In the genomic region with DNA sequence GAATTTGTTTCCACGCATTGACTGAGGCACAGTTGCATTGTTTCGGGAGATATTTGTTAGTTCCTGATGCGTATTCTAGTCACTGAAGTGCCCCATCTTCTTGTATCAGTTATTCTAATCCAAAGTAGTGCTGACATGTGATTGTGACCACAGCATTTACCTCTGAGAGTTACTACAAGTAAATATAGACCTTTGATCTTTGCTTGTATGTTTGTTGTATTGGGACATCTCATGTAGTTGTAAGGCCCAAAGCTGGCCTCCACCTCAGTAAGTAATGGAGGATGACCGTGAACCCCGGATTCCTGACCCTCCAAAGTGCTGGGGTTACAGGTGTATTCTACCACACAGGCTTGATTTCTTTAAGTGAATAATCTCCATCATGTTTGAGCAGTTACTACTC, we compare ENCODE assay signal across 23 mouse cellular contexts. TPM values are rescaled to one million over a fixed set of nuclear protein-coding genes. Genes with fewer than 3 reads are reported as not detected.
DNase-seq lines count a peak whose midpoint lies in the region; ATAC-seq and TF ChIP-seq lines count a peak whose summit lies in the region.
"Had no signal": no experiment of that assay in that cellular context is flagged by ENCODE, and none has a peak within 500 bp of the region (broad histone marks: within the 10 kb centered on the region; RNA-seq: fewer than 3 reads in every experiment).

No protein-coding gene starts in this region.

- no peak for TF ChIP-seq POLR2A in liver, adult 2 months (IDR thresholded peaks at IDR 0.05; ENCODE audit: extremely low read depth, insufficient read depth, low read length)

- H3K27ac ChIP-seq in intestine, embryonic 14.5 days (ENCODE audit: low read depth) = no peak overlapping the region
- no peak overlapping the region for H3K27ac ChIP-seq in intestine, postnatal 0 days (ENCODE audit: low read depth, low read length)
- H3K27ac ChIP-seq in liver, adult 2 months (replicated peaks; ENCODE audit: insufficient read depth, low read depth, low read length) = no peak overlapping the region
- no peak overlapping the region for H3K27ac ChIP-seq in liver, embryonic 11.5 days (ENCODE audit: low read depth, low read length)
- no peak overlapping the region for H3K27ac ChIP-seq in liver, postnatal 0 days (ENCODE audit: low read depth)
- H3K27ac ChIP-seq in liver, embryonic 12.5 days = no peak overlapping the region

- ATAC-seq in intestine, embryonic 14.5 days (replicated peaks; ENCODE audit: low FRiP score, low TSS enrichment, low read depth) = no peak
- ATAC-seq in intestine, postnatal 0 days = no peak
- no peak for ATAC-seq in liver, embryonic 11.5 days (replicated peaks; ENCODE audit: low FRiP score)
- ATAC-seq in liver, postnatal 0 days = peak; percentile 78
- ATAC-seq in liver, embryonic 12.5 days = no peak
- ATAC-seq: activated CD4-positive, CD25-positive, alpha-beta regulatory T cell, adult 4 months; CD4-positive, CD25-positive, alpha-beta regulatory T cell, adult 4 months; Patski had no signal

- peak; percentile 38 for DNase-seq in intestine, embryonic 14.5 days (ENCODE audit: low spot score)
- peak; percentile 67 for DNase-seq in liver, adult 2 months (ENCODE audit: extremely low read depth, low read depth, low spot score)
- DNase-seq in liver, embryonic 11.5 days (ENCODE audit: low spot score) = no peak
- DNase-seq in liver, postnatal 0 days = no peak
- DNase-seq: adrenal gland, adult 2 months; adrenal gland, adult 8-10 months; adrenal gland, postnatal 10 days; adrenal gland, postnatal 14 days; adrenal gland, postnatal 25 days; adrenal gland, postnatal 36 days; B cell, adult 2 months; cerebellum, adult 11 months; cerebellum, adult 11-12 months; cerebellum, adult 18-20 months had no signal

- H3K4me3 ChIP-seq in intestine, embryonic 14.5 days (ENCODE audit: low read depth, low read length) = no peak overlapping the region
- H3K4me3 ChIP-seq in intestine, postnatal 0 days (ENCODE audit: low read depth, low read length) = no peak overlapping the region
- H3K4me3 ChIP-seq in liver, adult 2 months (ENCODE audit: insufficient read depth, low read depth, low read length) = no peak overlapping the region
- no peak overlapping the region for H3K4me3 ChIP-seq in liver, embryonic 11.5 days (ENCODE audit: low read depth, low read length)
- H3K4me3 ChIP-seq in liver, postnatal 0 days (ENCODE audit: low read depth, low read length) = no peak overlapping the region
- no peak overlapping the region for H3K4me3 ChIP-seq in liver, embryonic 12.5 days

- no peaks in the 10 kb centered on the region for H3K36me3 ChIP-seq in intestine, embryonic 14.5 days (ENCODE audit: control insufficient read depth, insufficient read depth, low read length)
- no peaks in the 10 kb centered on the region for H3K36me3 ChIP-seq in intestine, postnatal 0 days (ENCODE audit: control insufficient read depth, insufficient read depth)
- H3K36me3 ChIP-seq in liver, adult 2 months (ENCODE audit: control insufficient read depth, insufficient read depth, low read length) = no peaks in the 10 kb centered on the region
- no peaks in the 10 kb centered on the region for H3K36me3 ChIP-seq in liver, embryonic 11.5 days (ENCODE audit: control insufficient read depth, insufficient read depth, low read length)
- H3K36me3 ChIP-seq in liver, postnatal 0 days (replicated peaks; ENCODE audit: insufficient read depth, low read length) = no peaks in the 10 kb centered on the region
- H3K36me3 ChIP-seq in liver, embryonic 12.5 days = no peaks in the 10 kb centered on the region
- H3K36me3 ChIP-seq: G1E had no signal

- no peak for TF ChIP-seq EP300 in liver, postnatal 0 days (IDR thresholded peaks at IDR 0.05; ENCODE audit: low read depth)

- H3K4me2 ChIP-seq in intestine, embryonic 14.5 days (ENCODE audit: low read length) = no peak overlapping the region
- no peak overlapping the region for H3K4me2 ChIP-seq in intestine, postnatal 0 days (replicated peaks; ENCODE audit: low read depth)
- no peak overlapping the region for H3K4me2 ChIP-seq in liver, embryonic 11.5 days
- no peak overlapping the region for H3K4me2 ChIP-seq in liver, postnatal 0 days (ENCODE audit: low read depth, low read length)
- H3K4me2 ChIP-seq in liver, embryonic 12.5 days = no peak overlapping the region

- no peaks in the 10 kb centered on the region for H3K27me3 ChIP-seq in intestine, embryonic 14.5 days (replicated peaks; ENCODE audit: control insufficient read depth, insufficient read depth, low read length)
- H3K27me3 ChIP-seq in intestine, postnatal 0 days (replicated peaks; ENCODE audit: control insufficient read depth, insufficient read depth, low read length) = no peaks in the 10 kb centered on the region
- H3K27me3 ChIP-seq in liver, adult 2 months (ENCODE audit: control insufficient read depth, insufficient read depth, low read length) = no peaks in the 10 kb centered on the region
- H3K27me3 ChIP-seq in liver, embryonic 11.5 days (replicated peaks; ENCODE audit: control insufficient read depth, insufficient read depth, low read length) = no peaks in the 10 kb centered on the region
- H3K27me3 ChIP-seq in liver, postnatal 0 days (ENCODE audit: insufficient read depth, low read length) = no peaks in the 10 kb centered on the region
- no peaks in the 10 kb centered on the region for H3K27me3 ChIP-seq in liver, embryonic 12.5 days (replicated peaks)
- H3K27me3 ChIP-seq: CH12.LX, Patski had no signal

- no peak for TF ChIP-seq CTCF in intestine, postnatal 0 days (IDR thresholded peaks at IDR 0.05; ENCODE audit: low read depth)
- TF ChIP-seq CTCF in liver, adult 2 months (IDR thresholded peaks at IDR 0.05; ENCODE audit: low read depth, low read length) = no peak
- no peak for TF ChIP-seq CTCF in liver, postnatal 0 days (IDR thresholded peaks at IDR 0.05; ENCODE audit: low read depth)

- WGBS in intestine, embryonic 14.5 days = 94% methylated on average over 5 of the region's 5 CpGs
- 97% methylated on average over 5 of the region's 5 CpGs for WGBS in intestine, postnatal 0 days
- WGBS in liver, adult 2 months = 64% methylated on average over 5 of the region's 5 CpGs
- WGBS in liver, embryonic 11.5 days = 80% methylated on average over 5 of the region's 5 CpGs
- 76% methylated on average over 5 of the region's 5 CpGs for WGBS in liver, postnatal 0 days (ENCODE audit: insufficient replicate concordance)
- 74% methylated on average over 5 of the region's 5 CpGs for WGBS in liver, embryonic 12.5 days (ENCODE audit: insufficient replicate concordance)

- H3K9ac ChIP-seq in intestine, embryonic 14.5 days (ENCODE audit: low read length) = no peak overlapping the region
- H3K9ac ChIP-seq in intestine, postnatal 0 days (ENCODE audit: low read depth, low read length) = no peak overlapping the region
- no peak overlapping the region for H3K9ac ChIP-seq in liver, adult 2 months (ENCODE audit: low read depth, low read length)
- H3K9ac ChIP-seq in liver, embryonic 11.5 days (ENCODE audit: low read depth, low read length) = no peak overlapping the region
- H3K9ac ChIP-seq in liver, postnatal 0 days (replicated peaks) = no peak overlapping the region
- no peak overlapping the region for H3K9ac ChIP-seq in liver, embryonic 12.5 days

- no peaks in the 10 kb centered on the region for H3K4me1 ChIP-seq in intestine, embryonic 14.5 days (replicated peaks; ENCODE audit: control insufficient read depth, insufficient read depth, low read length)
- H3K4me1 ChIP-seq in intestine, postnatal 0 days (replicated peaks; ENCODE audit: control insufficient read depth, insufficient read depth, low read length) = no peaks in the 10 kb centered on the region
- peaks cover 11% of the 10 kb centered on the region; the same call in 1 of the 2 replicates for H3K4me1 ChIP-seq in liver, adult 2 months (ENCODE audit: control insufficient read depth, insufficient read depth, low read length)
- H3K4me1 ChIP-seq in liver, embryonic 11.5 days (replicated peaks; ENCODE audit: control insufficient read depth, insufficient read depth, low read length) = no peaks in the 10 kb centered on the region
- H3K4me1 ChIP-seq in liver, postnatal 0 days (ENCODE audit: insufficient read depth) = peaks cover 2% of the 10 kb centered on the region; the same call in 1 of the 2 replicates
- no peaks in the 10 kb centered on the region for H3K4me1 ChIP-seq in liver, embryonic 12.5 days

- H3K79me2 ChIP-seq in liver, adult 2 months (ENCODE audit: control insufficient read depth, insufficient read depth, low read length) = no peaks in the 10 kb centered on the region

- H3K9me3 ChIP-seq in intestine, embryonic 14.5 days (ENCODE audit: control insufficient read depth, low read length) = 0 out of 2 replicates have a peak, but pooled peaks cover 3% of the 10 kb centered on the region
- H3K9me3 ChIP-seq in intestine, postnatal 0 days (ENCODE audit: control insufficient read depth) = no peaks in the 10 kb centered on the region
- H3K9me3 ChIP-seq in liver, embryonic 11.5 days (ENCODE audit: control insufficient read depth, low read length) = no peaks in the 10 kb centered on the region
- H3K9me3 ChIP-seq in liver, postnatal 0 days (ENCODE audit: low read length) = no peaks in the 10 kb centered on the region
- no peaks in the 10 kb centered on the region for H3K9me3 ChIP-seq in liver, embryonic 12.5 days (replicated peaks)

RNA-seq across cellular contexts. Expression of gene Tlr5, which starts 38.4 kb away (rescaled TPM):
- polyA plus RNA-seq in intestine, embryonic 14.5 days (2014; fragmentation: Nextera tagmentation; extraction: Ambion mirVana) = 5.7 and 6.8 TPM in 2 replicates
- polyA plus RNA-seq in intestine, postnatal 0 days (2015; fragmentation: Nextera tagmentation; extraction: Ambion mirVana) = 4.3 and 5.0 TPM in 2 replicates
- total RNA-seq in liver, adult 2 months (2014; rRNA removed) = 3.2 and 3.5 TPM in 2 replicates
- polyA plus RNA-seq in liver, adult 2 months (2012; rRNA removed) = 4.4 and 6.3 TPM in 2 replicates
- 0.48 and 0.49 TPM in 2 replicates for polyA plus RNA-seq in liver, embryonic 11.5 days (2014; fragmentation: Nextera tagmentation; extraction: Ambion mirVana)
- polyA plus RNA-seq in liver, postnatal 0 days (2015; fragmentation: Nextera tagmentation; extraction: Ambion mirVana) = 1.2 TPM in 2 replicates
- polyA plus RNA-seq in liver, embryonic 12.5 days (2016; fragmentation: Nextera tagmentation; extraction: Ambion mirVana) = 0.42 and 0.60 TPM in 2 replicates
- total RNA-seq: CH12.LX, MEL had no signal
- polyA plus RNA-seq: C2C12, G1E, Patski had no signal

Comparison
In these comparisons a context has a peak if more than half of its experiments do, and no peak if none do; other contexts are left out.
1. DNase-seq: peak in intestine, embryonic 14.5 days (single experiment) and liver, adult 2 months (single experiment); none in liver, embryonic 11.5 days (single experiment) and liver, postnatal 0 days (single experiment).